Mouse (Mus musculus) hindbrain, embryonic 15.5 days (tissue): ENCODE measurements around the gene Zbed5. TPM values are rescaled to one million over a fixed set of nuclear protein-coding genes. Genes with fewer than 3 reads are reported as not detected.
A peak's percentile ranks its signal among the peaks of the same experiment; 100 is the strongest.
"Not testable (repeated sequence)": the region's sequence is repeated elsewhere in the genome, so short reads cannot be mapped to it uniquely, and the experiment has no call there.

Experiments
- ATAC-seq: fragments of 200-750 bp; cut with Nextera tagmentation; 2 replicates; pipeline ENCODE4 v1.8.0; 2017; ENCODE audit warnings: low read depth, moderate number of reproducible peaks, moderate TSS enrichment; ENCODE audit not compliant: low FRiP score
- H3K27ac ChIP-seq: fragments of 300-500 bp; sonication (generic); replicated peaks from 2 replicates; pipeline ENCODE4 v1.5.1; 2015; ENCODE audit warnings: mild to moderate bottlenecking, inconsistent platforms
- H3K27me3 ChIP-seq: fragments of 300-500 bp; sonication (generic); 2 replicates; pipeline ENCODE4 v1.6.1; 2015; ENCODE audit warnings: control low read depth, inconsistent platforms
- H3K36me3 ChIP-seq: fragments of 300-500 bp; sonication (generic); 2 replicates; pipeline ENCODE4 v1.6.1; 2015; ENCODE audit warnings: control low read depth, inconsistent platforms
- H3K4me1 ChIP-seq: fragments of 300-500 bp; sonication (generic); replicated peaks from 2 replicates; pipeline ENCODE4 v1.6.1; 2015; ENCODE audit warnings: control low read depth, inconsistent platforms
- H3K4me2 ChIP-seq: fragments of 300-500 bp; sonication (generic); 2 replicates; pipeline ENCODE4 v1.6.1; 2015; ENCODE audit warnings: moderate library complexity, mild to moderate bottlenecking, inconsistent platforms
- H3K4me3 ChIP-seq: fragments of 300-500 bp; sonication (generic); 2 replicates; pipeline ENCODE4 v1.5.1; 2015; ENCODE audit warnings: mild to moderate bottlenecking, inconsistent platforms
- H3K9ac ChIP-seq: fragments of 300-500 bp; sonication (generic); 2 replicates; pipeline ENCODE4 v1.6.1; 2015; ENCODE audit warnings: inconsistent platforms
- H3K9me3 ChIP-seq: fragments of 300-500 bp; sonication (generic); 2 replicates; pipeline ENCODE4 v1.6.1; 2016; ENCODE audit warnings: control low read depth, inconsistent platforms
- WGBS: fragments of 180-500 bp; shearing (Covaris S2); methylation state at CpG from one replicate; pipeline ENCODE4 v1.1.7; 2015; 5-methylcytosine and 5-hydroxymethylcytosine counted together
- polyA plus RNA-seq: library from polyadenylated mRNA; unstranded; fragments of >200 nt; fragmentation: Nextera tagmentation; extraction: Ambion mirVana; gene quantifications from 2 replicates; pipeline ENCODE4 v1.2.1, GENCODE M21; 2015

The Zbed5 gene
- polyA plus RNA-seq, 1 experiment from 2014 or later, result 13.6 TPM

DNA sequence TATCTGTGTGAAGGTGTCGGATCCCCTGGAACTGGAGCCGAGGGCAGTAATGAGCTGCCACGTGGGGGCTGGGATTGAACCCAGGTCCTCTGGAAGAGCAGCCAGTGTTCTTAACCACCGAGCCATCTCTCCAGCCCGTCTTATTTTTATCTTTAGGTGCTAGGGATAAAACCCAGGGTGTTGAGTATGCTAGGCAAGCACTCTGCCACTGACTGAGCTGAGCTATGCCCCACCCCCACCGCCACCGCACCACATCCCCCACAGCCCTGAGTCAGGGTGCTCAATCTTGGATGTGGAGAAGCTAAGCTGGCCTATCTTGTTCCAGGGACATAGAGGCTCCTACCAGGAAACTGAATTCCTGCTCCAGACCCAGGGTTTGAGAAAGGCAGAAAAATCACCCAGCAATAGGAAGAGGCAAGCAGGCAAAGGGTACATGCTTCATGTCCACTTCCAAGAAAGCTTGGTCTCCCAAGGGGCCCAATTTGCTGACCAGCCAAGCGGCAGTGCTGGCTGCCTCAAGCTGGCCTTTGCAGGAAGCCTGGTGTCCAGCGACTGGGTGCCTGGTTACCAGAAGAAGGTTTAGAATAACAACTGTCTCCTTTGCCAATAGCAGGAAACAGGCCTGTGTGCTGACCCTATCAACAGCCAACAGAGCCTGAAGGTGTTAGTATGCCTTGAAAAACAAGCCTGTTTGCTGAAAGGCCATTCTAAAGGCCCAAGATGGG, 17.6 kb upstream of the Zbed5 start:
- Histone ChIP-seq H3K36me3 (peaks cover 27% of the 10 kb centered on the region), H3K4me2 (no peak overlapping the region), H3K27me3 (no peaks in the 10 kb centered on the region), H3K9ac (no peak overlapping the region), H3K4me1 (no peaks in the 10 kb centered on the region), H3K9me3 (no peaks in the 10 kb centered on the region), H3K4me3 (no peak overlapping the region), H3K27ac (no peak overlapping the region)
- ATAC-seq, result no peak
- 76% methylated on average over 9 of the region's 9 CpGs for WGBS

- Histone ChIP-seq H3K27ac (no peak overlapping the region), H3K4me3 (no peak overlapping the region), H3K9ac (no peak overlapping the region), H3K36me3 (peaks cover 33% of the 10 kb centered on the region), H3K4me1 (0 out of 2 replicates have a peak, but pooled peaks cover 4% of the 10 kb centered on the region), H3K4me2 (no peak overlapping the region), H3K9me3 (no peaks in the 10 kb centered on the region), H3K27me3 (no peaks in the 10 kb centered on the region)
- no peak for ATAC-seq
- 59% methylated on average over 2 of the region's 2 CpGs for WGBS
These were observed 16.6 kb upstream of the Zbed5 start for GRCm38 (mm10) chr5:129878946-129879345.

GRCm38 (mm10) chr5:129879888-129880287, 15.6 kb upstream of the Zbed5 start:
- no peak for ATAC-seq
- WGBS, result 75% methylated on average over 3 of the region's 3 CpGs
- Histone ChIP-seq H3K9me3 (no peaks in the 10 kb centered on the region), H3K27me3 (no peaks in the 10 kb centered on the region), H3K27ac (no peak overlapping the region), H3K9ac (no peak overlapping the region), H3K4me2 (no peak overlapping the region), H3K36me3 (peaks cover 39% of the 10 kb centered on the region), H3K4me3 (no peak overlapping the region), H3K4me1 (peaks cover 12% of the 10 kb centered on the region)

- WGBS, result 36% methylated on average over 10 of the region's 10 CpGs
- no peaks in the 10 kb centered on the region for H3K9me3 ChIP-seq
- H3K36me3 ChIP-seq, result peaks cover 24% of the 10 kb centered on the region
- H3K9ac ChIP-seq, result peak overlapping the region; percentile 96
- H3K27ac ChIP-seq, result peak overlapping the region; percentile 95
- H3K27me3 ChIP-seq, result no peaks in the 10 kb centered on the region
- H3K4me2 ChIP-seq, result peak overlapping the region; percentile 74
- peaks cover 29% of the 10 kb centered on the region for H3K4me1 ChIP-seq
- peak overlapping the region; percentile 96 for H3K4me3 ChIP-seq
- ATAC-seq, result no peak
These were observed 9.3 kb upstream of the Zbed5 start for GRCm38 (mm10) chr5:129886271-129886670.

GRCm38 (mm10) chr5:129886911-129887636, 8.4 kb upstream of the Zbed5 start, which contains the start of gene Chchd2:
Gene Chchd2, minus strand, starts transcription at chr5:129887470.
- Histone ChIP-seq H3K27me3 (no peaks in the 10 kb centered on the region), H3K4me1 (peaks cover 29% of the 10 kb centered on the region), H3K9ac (peak within 1 kb of the TSS; percentile 96), H3K4me2 (peak within 1 kb of the TSS; percentile 74), H3K36me3 (peaks cover 16% of the 10 kb centered on the region), H3K27ac (peak within 1 kb of the TSS; percentile 95), H3K9me3 (no peaks in the 10 kb centered on the region), H3K4me3 (peak within 1 kb of the TSS; percentile 96)
- WGBS, result under 1% methylated on average over 46 of the region's 46 CpGs
- peak; percentile 100 for ATAC-seq

DNA sequence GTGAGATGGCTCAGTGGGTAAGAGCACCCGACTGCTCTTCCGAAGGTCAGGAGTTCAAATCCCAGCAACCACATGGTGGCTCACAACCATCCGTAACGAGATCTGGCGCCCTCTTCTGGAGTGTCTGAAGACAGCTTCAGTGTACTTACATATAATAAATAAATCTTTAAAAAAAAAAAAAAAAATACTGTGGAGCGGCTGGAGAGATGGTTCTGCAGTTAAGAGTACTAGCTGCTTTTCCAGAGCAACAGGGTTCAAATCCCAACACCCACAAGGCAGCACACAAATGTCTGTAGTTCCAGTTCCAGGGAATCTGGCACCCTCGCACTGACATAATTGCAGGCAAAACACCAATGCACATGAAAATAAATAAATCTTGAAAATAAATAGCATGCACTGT, 5.1 kb upstream of the Zbed5 start:
- not testable (repeated sequence) for H3K4me3 ChIP-seq, H3K27ac ChIP-seq, H3K4me2 ChIP-seq, H3K27me3 ChIP-seq, ATAC-seq, H3K36me3 ChIP-seq, H3K9me3 ChIP-seq, H3K9ac ChIP-seq
- peaks cover 16% of the 10 kb centered on the region for H3K4me1 ChIP-seq
- 89% methylated on average over 5 of the region's 7 CpGs for WGBS

GRCm38 (mm10) chr5:129898449-129898848, 2.9 kb downstream of the Zbed5 start, which contains the start of gene Phkg1:
Gene Phkg1, minus strand, starts transcription at chr5:129898549.
- Histone ChIP-seq H3K27ac (no peak within 1 kb of the TSS), H3K27me3 (no peaks in the 10 kb centered on the region), H3K9me3 (no peaks in the 10 kb centered on the region), H3K9ac (no peak within 1 kb of the TSS), H3K4me3 (no peak within 1 kb of the TSS), H3K4me1 (peaks cover 14% of the 10 kb centered on the region), H3K4me2 (no peak within 1 kb of the TSS), H3K36me3 (peaks cover 20% of the 10 kb centered on the region)
- WGBS, result 95% methylated on average over 1 of the region's 1 CpGs
- no peak for ATAC-seq

- no peaks in the 10 kb centered on the region for H3K27me3 ChIP-seq
- no peaks in the 10 kb centered on the region for H3K9me3 ChIP-seq
- peak overlapping the region; percentile 98 for H3K27ac ChIP-seq
- H3K4me1 ChIP-seq, result peaks cover 15% of the 10 kb centered on the region
- WGBS, result 19% methylated on average over 4 of the region's 4 CpGs
- peaks cover 10% of the 10 kb centered on the region for H3K36me3 ChIP-seq
- ATAC-seq, result no peak
- peak overlapping the region; percentile 89 for H3K9ac ChIP-seq
- peak overlapping the region; percentile 75 for H3K4me2 ChIP-seq
- peak overlapping the region; percentile 69 for H3K4me3 ChIP-seq
These were observed 12.3 kb downstream of the Zbed5 start for GRCm38 (mm10) chr5:129907775-129908174.

GRCm38 (mm10) chr5:129908242-129908965, 12.9 kb downstream of the Zbed5 start, which contains the start of gene Nupr1l:
Gene Nupr1l, plus strand, starts transcription at chr5:129908540.
- Histone ChIP-seq H3K27me3 (no peaks in the 10 kb centered on the region), H3K27ac (peak within 1 kb of the TSS; percentile 98), H3K9me3 (no peaks in the 10 kb centered on the region), H3K4me1 (peaks cover 15% of the 10 kb centered on the region), H3K9ac (peak within 1 kb of the TSS; percentile 89), H3K36me3 (peaks cover 4% of the 10 kb centered on the region), H3K4me3 (peak within 1 kb of the TSS; percentile 69), H3K4me2 (peak within 1 kb of the TSS; percentile 75)
- peak; percentile 98 for ATAC-seq
- under 1% methylated on average over 61 of the region's 63 CpGs for whole genome bisulfite sequencing

DNA sequence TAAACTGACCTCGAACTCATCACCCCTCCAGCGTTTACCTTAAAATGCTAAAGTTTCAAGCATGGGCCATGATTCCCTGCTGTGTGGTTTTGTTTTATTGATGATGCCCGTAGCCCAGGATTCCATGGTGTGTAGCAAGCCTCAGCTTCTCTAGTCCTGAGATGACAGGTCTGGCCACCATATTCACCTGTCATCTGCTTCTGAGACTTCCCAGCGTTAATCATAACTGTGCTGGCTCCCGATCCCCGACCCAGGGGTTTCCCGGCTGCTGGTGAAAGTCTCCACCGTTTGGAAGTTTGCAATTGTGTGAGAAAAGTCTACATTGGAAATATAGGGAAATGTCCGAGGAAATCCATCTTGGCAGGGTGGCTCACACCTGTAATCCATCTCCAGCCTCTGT, 13.6 kb downstream of the Zbed5 start:
- peaks cover 15% of the 10 kb centered on the region for H3K4me1 ChIP-seq
- H3K27ac ChIP-seq, result peak overlapping the region; percentile 98
- peak overlapping the region; percentile 89 for H3K9ac ChIP-seq
- WGBS, result 68% methylated on average over 9 of the region's 9 CpGs
- H3K36me3 ChIP-seq, result peaks cover under 1% of the 10 kb centered on the region
- ATAC-seq, result no peak
- H3K9me3 ChIP-seq, result no peaks in the 10 kb centered on the region
- H3K4me2 ChIP-seq, result peak overlapping the region; percentile 75
- peak overlapping the region; percentile 69 for H3K4me3 ChIP-seq
- H3K27me3 ChIP-seq, result no peaks in the 10 kb centered on the region

GRCm38 (mm10) chr5:129909591-129909990, 14.1 kb downstream of the Zbed5 start:
- peak overlapping the region; percentile 75; the same call in 1 of the 2 replicates for H3K4me2 ChIP-seq
- no peak overlapping the region for H3K27ac ChIP-seq
- WGBS, result 85% methylated on average over 7 of the region's 7 CpGs
- no peaks in the 10 kb centered on the region for H3K9me3 ChIP-seq
- ATAC-seq, result no peak
- H3K36me3 ChIP-seq, result no peaks in the 10 kb centered on the region
- H3K9ac ChIP-seq, result no peak overlapping the region
- H3K4me1 ChIP-seq, result peaks cover 15% of the 10 kb centered on the region
- H3K4me3 ChIP-seq, result no peak overlapping the region
- H3K27me3 ChIP-seq, result no peaks in the 10 kb centered on the region

DNA sequence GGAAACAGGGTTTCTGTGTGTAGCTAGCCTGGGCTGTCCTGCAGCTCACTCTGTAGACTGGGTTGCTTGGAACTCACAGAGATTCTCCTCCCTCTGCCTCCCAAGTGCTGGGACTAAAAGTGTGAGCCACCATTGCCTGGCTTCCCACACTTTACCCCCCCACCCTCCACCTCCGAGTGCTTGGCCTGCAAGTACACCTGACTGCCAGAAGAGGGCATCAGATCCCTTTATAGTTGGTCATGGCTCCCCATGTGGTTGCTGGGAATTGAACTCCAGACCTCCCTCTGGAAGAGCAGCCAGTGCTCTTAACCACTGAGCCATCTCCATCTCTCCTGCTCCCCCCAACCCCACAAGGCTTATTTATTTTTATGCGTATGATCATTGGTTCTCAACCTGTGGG, 18.5 kb downstream of the Zbed5 start:
- H3K4me1 ChIP-seq, result peaks cover 7% of the 10 kb centered on the region
- no peak overlapping the region for H3K9ac ChIP-seq
- H3K4me2 ChIP-seq, result no peak overlapping the region
- no peaks in the 10 kb centered on the region for H3K27me3 ChIP-seq
- no peaks in the 10 kb centered on the region for H3K9me3 ChIP-seq
- no peak for ATAC-seq
- WGBS, result 25% methylated on average over 2 of the region's 2 CpGs
- no peaks in the 10 kb centered on the region for H3K36me3 ChIP-seq
- no peak overlapping the region for H3K4me3 ChIP-seq
- H3K27ac ChIP-seq, result no peak overlapping the region
